Mouse (Mus musculus): ENCODE results near the gene Ell. TPM values are rescaled to one million over a fixed set of nuclear protein-coding genes. Genes with fewer than 3 reads are reported as not detected.

Ell gene
- polyA plus RNA-seq, 1 experiment from 2014 or later = 20.9 TPM

GRCm38 (mm10) chr8:70605871-70606779, 66.9 kb downstream of the Ell start:
- Histone ChIP-seq H3K36me3 (0 out of 2 replicates have a peak, but pooled peaks cover 3% of the 10 kb centered on the region), H3K4me1 (replicated peaks) (peaks cover 75% of the 10 kb centered on the region), H3K4me3 (0 out of 2 replicates have a peak overlapping the region, but pooled peaks have one; percentile 84), H3K9ac (0 out of 2 replicates have a peak overlapping the region, but pooled peaks have one; percentile 21), H3K4me2 (peak overlapping the region; percentile 83; the same call in 1 of the 2 replicates), H3K27me3 (no peaks in the 10 kb centered on the region), H3K9me3 (no peaks in the 10 kb centered on the region), H3K27ac (replicated peaks) (no peak overlapping the region)
- ATAC-seq (ENCODE audit: low FRiP score, low read depth) = no peak
- 88% methylated on average over 9 of the region's 9 CpGs for WGBS

- peaks cover 73% of the 10 kb centered on the region for H3K4me1 ChIP-seq (replicated peaks)
- peak overlapping the region; percentile 83 for H3K9ac ChIP-seq
- peak overlapping the region; percentile 84 for H3K4me3 ChIP-seq
- 63% methylated on average over 18 of the region's 18 CpGs for WGBS
- no peak overlapping the region for H3K27ac ChIP-seq (replicated peaks)
- no peaks in the 10 kb centered on the region for H3K9me3 ChIP-seq
- no peak for ATAC-seq (ENCODE audit: low FRiP score, low read depth)
- no peaks in the 10 kb centered on the region for H3K27me3 ChIP-seq
- 0 out of 2 replicates have a peak, but pooled peaks cover 3% of the 10 kb centered on the region for H3K36me3 ChIP-seq
- peak overlapping the region; percentile 83 for H3K4me2 ChIP-seq
Observed at GRCm38 (mm10) chr8:70606780-70607602, 67.7 kb downstream of the Ell start.

- H3K4me1 ChIP-seq (replicated peaks) = peaks cover 67% of the 10 kb centered on the region
- H3K27me3 ChIP-seq = no peaks in the 10 kb centered on the region
- no peaks in the 10 kb centered on the region for H3K9me3 ChIP-seq
- peak overlapping the region; percentile 83 for H3K9ac ChIP-seq
- ATAC-seq (ENCODE audit: low FRiP score, low read depth) = no peak
- H3K36me3 ChIP-seq = 0 out of 2 replicates have a peak, but pooled peaks cover 3% of the 10 kb centered on the region
- 34% methylated on average over 6 of the region's 6 CpGs for WGBS
- peak overlapping the region; percentile 83 for H3K4me2 ChIP-seq
- H3K4me3 ChIP-seq = peak overlapping the region; percentile 84
- 0 out of 2 replicates have a peak overlapping the region, but pooled peaks have one; percentile 83 for H3K27ac ChIP-seq (replicated peaks)
Observed at GRCm38 (mm10) chr8:70607603-70607897, 68.3 kb downstream of the Ell start.

- Histone ChIP-seq H3K9me3 (no peaks in the 10 kb centered on the region), H3K36me3 (no peaks in the 10 kb centered on the region), H3K27ac (replicated peaks) (peak overlapping the region; percentile 83), H3K27me3 (no peaks in the 10 kb centered on the region), H3K9ac (peak overlapping the region; percentile 83), H3K4me2 (peak overlapping the region; percentile 83), H3K4me1 (replicated peaks) (peaks cover 66% of the 10 kb centered on the region), H3K4me3 (peak overlapping the region; percentile 84)
- 1% methylated on average over 84 of the region's 84 CpGs for WGBS
- ATAC-seq (ENCODE audit: low FRiP score, low read depth) = peak; percentile 15; the same call in 1 of the 2 replicates
Observed at GRCm38 (mm10) chr8:70607898-70608748, 68.9 kb downstream of the Ell start.

GRCm38 (mm10) chr8:70608749-70609367, 69.6 kb downstream of the Ell start, which contains the start of gene Ssbp4:
Ssbp4 (minus strand) TSS chr8:70608872.
- H3K9ac ChIP-seq = peak within 1 kb of the TSS; percentile 83
- H3K4me3 ChIP-seq = peak within 1 kb of the TSS; percentile 84
- peaks cover 66% of the 10 kb centered on the region for H3K4me1 ChIP-seq (replicated peaks)
- peak within 1 kb of the TSS; percentile 83 for H3K27ac ChIP-seq (replicated peaks)
- no peaks in the 10 kb centered on the region for H3K36me3 ChIP-seq
- no peaks in the 10 kb centered on the region for H3K27me3 ChIP-seq
- H3K9me3 ChIP-seq = no peaks in the 10 kb centered on the region
- whole genome bisulfite sequencing = 6% methylated on average over 26 of the region's 26 CpGs
- ATAC-seq (ENCODE audit: low FRiP score, low read depth) = peak; percentile 9
- peak within 1 kb of the TSS; percentile 83 for H3K4me2 ChIP-seq

- ATAC-seq (ENCODE audit: low FRiP score, low read depth) = peak; percentile 47
- peak overlapping the region; percentile 83 for H3K4me2 ChIP-seq
- H3K4me1 ChIP-seq (replicated peaks) = peaks cover 64% of the 10 kb centered on the region
- WGBS = under 1% methylated on average over 33 of the region's 39 CpGs
- peak overlapping the region; percentile 36 for H3K9ac ChIP-seq
- H3K36me3 ChIP-seq = no peaks in the 10 kb centered on the region
- peak overlapping the region; percentile 83 for H3K27ac ChIP-seq (replicated peaks)
- H3K4me3 ChIP-seq = peak overlapping the region; percentile 37
- no peaks in the 10 kb centered on the region for H3K27me3 ChIP-seq
- no peaks in the 10 kb centered on the region for H3K9me3 ChIP-seq
Observed at GRCm38 (mm10) chr8:70609368-70609848, 70.2 kb downstream of the Ell start.

GRCm38 (mm10) chr8:70609849-70610795, 70.9 kb downstream of the Ell start:
- peak overlapping the region; percentile 37 for H3K4me3 ChIP-seq
- H3K9ac ChIP-seq = peak overlapping the region; percentile 36
- peak overlapping the region; percentile 83 for H3K27ac ChIP-seq (replicated peaks)
- H3K9me3 ChIP-seq = no peaks in the 10 kb centered on the region
- WGBS = under 1% methylated on average over 41 of the region's 45 CpGs
- peak; percentile 31; the same call in 1 of the 2 replicates for ATAC-seq (ENCODE audit: low FRiP score, low read depth)
- H3K27me3 ChIP-seq = no peaks in the 10 kb centered on the region
- H3K36me3 ChIP-seq = no peaks in the 10 kb centered on the region
- peaks cover 58% of the 10 kb centered on the region for H3K4me1 ChIP-seq (replicated peaks)
- peak overlapping the region; percentile 83 for H3K4me2 ChIP-seq

GRCm38 (mm10) chr8:70610796-70611771, 71.8 kb downstream of the Ell start:
- H3K27ac ChIP-seq (replicated peaks) = peak overlapping the region; percentile 83
- ATAC-seq (ENCODE audit: low FRiP score, low read depth) = no peak
- H3K36me3 ChIP-seq = no peaks in the 10 kb centered on the region
- WGBS = under 1% methylated on average over 54 of the region's 54 CpGs
- peak overlapping the region; percentile 42 for H3K9ac ChIP-seq
- H3K27me3 ChIP-seq = no peaks in the 10 kb centered on the region
- peak overlapping the region; percentile 83 for H3K4me2 ChIP-seq
- no peaks in the 10 kb centered on the region for H3K9me3 ChIP-seq
- peaks cover 52% of the 10 kb centered on the region for H3K4me1 ChIP-seq (replicated peaks)
- peak overlapping the region; percentile 37 for H3K4me3 ChIP-seq

GRCm38 (mm10) chr8:70611849-70612248, 72.6 kb downstream of the Ell start:
- Histone ChIP-seq H3K4me3 (peak overlapping the region; percentile 37), H3K4me1 (replicated peaks) (peaks cover 44% of the 10 kb centered on the region), H3K9me3 (no peaks in the 10 kb centered on the region), H3K27me3 (no peaks in the 10 kb centered on the region), H3K27ac (replicated peaks) (peak overlapping the region; percentile 65), H3K4me2 (peak overlapping the region; percentile 83), H3K9ac (peak overlapping the region; percentile 42), H3K36me3 (no peaks in the 10 kb centered on the region)
- no peak for ATAC-seq (ENCODE audit: low FRiP score, low read depth)
- WGBS = 0% methylated on average over 6 of the region's 6 CpGs
